Mouse (Mus musculus) embryonic facial prominence, embryonic 10.5 days (tissue): ENCODE results near the gene Acsm3. TPM values are rescaled to one million over a fixed set of nuclear protein-coding genes. Genes with fewer than 3 reads are reported as not detected.
A peak's percentile ranks its signal among the peaks of the same experiment; 100 is the strongest.

Source experiments
- DNase-seq: peaks from one replicate; pipeline ENCODE4 v3.0.0-alpha.2; 2017; ENCODE audit warnings: low spot score
- H3K27ac ChIP-seq: fragments of 300-500 bp; sonication (generic); replicated peaks from 2 replicates; pipeline ENCODE4 v1.5.1; 2016; ENCODE audit warnings: mild to moderate bottlenecking
- H3K27me3 ChIP-seq: fragments of 300-500 bp; sonication (generic); replicated peaks from 2 replicates; pipeline ENCODE4 v1.6.1; 2016; ENCODE audit warnings: low read depth, mild to moderate bottlenecking; ENCODE audit not compliant: poor library complexity, severe bottlenecking
- H3K36me3 ChIP-seq: fragments of 300-500 bp; sonication (generic); replicated peaks from 2 replicates; pipeline ENCODE4 v1.6.1; 2016; ENCODE audit warnings: mild to moderate bottlenecking, moderate library complexity
- H3K4me1 ChIP-seq: fragments of 300-500 bp; sonication (generic); 2 replicates; pipeline ENCODE4 v1.6.1; 2016
- H3K4me3 ChIP-seq: fragments of 300-500 bp; sonication (generic); 2 replicates; pipeline ENCODE4 v1.5.1; 2016; ENCODE audit warnings: mild to moderate bottlenecking, moderate library complexity
- H3K9me3 ChIP-seq: fragments of 300-500 bp; sonication (generic); 2 replicates; pipeline ENCODE4 v1.6.1; 2016; ENCODE audit warnings: mild to moderate bottlenecking
- WGBS: fragments of 180-500 bp; shearing (Covaris S2); methylation state at CpG from one replicate; pipeline ENCODE4 v1.1.7; 2016; 5-methylcytosine and 5-hydroxymethylcytosine counted together
- polyA plus RNA-seq: library from polyadenylated mRNA; unstranded; fragments of >200 nt; fragmentation: Nextera tagmentation; extraction: Ambion mirVana; gene quantifications from 2 replicates; pipeline ENCODE4 v1.2.1, GENCODE M21; 2016

Gene Acsm3
- polyA plus RNA-seq, 1 experiment from 2014 or later, result not detected

GRCm38 (mm10) chr7:119762166-119762697 is 1.5 kb downstream of the Acsm3 start:
- Histone ChIP-seq H3K4me3 (no peak overlapping the region), H3K27ac (no peak overlapping the region), H3K27me3 (no peaks in the 10 kb centered on the region), H3K4me1 (no peaks in the 10 kb centered on the region), H3K9me3 (no peaks in the 10 kb centered on the region), H3K36me3 (no peaks in the 10 kb centered on the region)
- 76% methylated on average over 4 of the region's 4 CpGs for WGBS
- DNase-seq, result no peak

DNA sequence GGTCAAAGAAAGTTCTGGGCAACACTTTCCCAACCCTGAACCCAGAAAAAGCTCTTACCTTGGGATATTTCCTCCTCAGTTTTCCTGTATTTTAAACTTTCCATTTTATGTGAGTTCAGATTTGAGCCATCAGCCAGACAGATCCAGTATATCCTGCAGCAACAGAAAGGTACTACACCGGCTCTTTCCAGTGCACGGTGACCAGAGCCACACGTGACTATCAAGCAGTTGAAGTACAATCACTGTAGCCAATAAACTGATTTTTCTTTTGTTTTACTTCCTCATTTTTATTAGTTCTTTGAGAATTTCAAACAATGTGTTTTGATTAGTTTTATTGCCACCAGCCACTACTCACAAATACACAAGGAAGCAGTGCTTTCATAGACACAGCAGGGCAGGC is 3.7 kb downstream of the Acsm3 start:
- H3K4me3 ChIP-seq, result no peak overlapping the region
- H3K36me3 ChIP-seq, result no peaks in the 10 kb centered on the region
- H3K9me3 ChIP-seq, result no peaks in the 10 kb centered on the region
- no peaks in the 10 kb centered on the region for H3K4me1 ChIP-seq
- H3K27me3 ChIP-seq, result no peaks in the 10 kb centered on the region
- 96% methylated on average over 3 of the region's 3 CpGs for WGBS
- no peak overlapping the region for H3K27ac ChIP-seq
- DNase-seq, result no peak

GRCm38 (mm10) chr7:119766996-119767395 is 6.3 kb downstream of the Acsm3 start:
- 82% methylated on average over 6 of the region's 6 CpGs for WGBS
- Histone ChIP-seq H3K9me3 (no peaks in the 10 kb centered on the region), H3K27me3 (no peaks in the 10 kb centered on the region), H3K4me1 (no peaks in the 10 kb centered on the region), H3K36me3 (no peaks in the 10 kb centered on the region), H3K4me3 (no peak overlapping the region), H3K27ac (no peak overlapping the region)
- DNase-seq, result no peak

- Histone ChIP-seq H3K4me3 (no peak overlapping the region), H3K36me3 (no peaks in the 10 kb centered on the region), H3K4me1 (no peaks in the 10 kb centered on the region), H3K27me3 (no peaks in the 10 kb centered on the region), H3K9me3 (no peaks in the 10 kb centered on the region), H3K27ac (no peak overlapping the region)
- 94% methylated on average over 8 of the region's 8 CpGs for WGBS
- no peak for DNase-seq
Measured at GRCm38 (mm10) chr7:119769895-119770294, 9.2 kb downstream of the Acsm3 start.

DNA sequence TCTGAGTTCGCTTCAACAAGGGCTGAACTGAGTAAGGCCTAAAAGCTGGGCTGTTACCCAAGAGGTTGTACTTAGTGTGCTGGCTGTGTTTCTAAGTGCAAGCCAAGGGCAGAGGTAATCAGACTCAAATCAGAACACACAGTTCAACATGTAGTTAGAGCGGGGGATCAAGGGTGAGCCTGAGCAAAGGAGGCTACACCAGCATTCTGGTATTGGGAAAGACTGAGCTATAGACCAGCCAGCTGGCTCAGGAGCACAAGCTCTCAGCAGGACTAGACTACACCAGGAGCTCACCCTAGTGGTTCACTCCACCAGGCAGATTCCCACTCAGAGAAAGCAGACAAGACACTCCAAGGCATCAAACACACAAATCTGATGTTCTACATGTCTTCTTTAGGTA is 22.7 kb downstream of the Acsm3 start:
- Histone ChIP-seq H3K9me3 (no peaks in the 10 kb centered on the region), H3K27ac (no peak overlapping the region), H3K36me3 (peaks cover 61% of the 10 kb centered on the region), H3K27me3 (no peaks in the 10 kb centered on the region), H3K4me3 (no peak overlapping the region), H3K4me1 (no peaks in the 10 kb centered on the region)
- 95% methylated on average over 2 of the region's 2 CpGs for WGBS
- DNase-seq, result no peak

GRCm38 (mm10) chr7:119784908-119785307 is 24.2 kb downstream of the Acsm3 start:
- no peak overlapping the region for H3K4me3 ChIP-seq
- H3K9me3 ChIP-seq, result no peaks in the 10 kb centered on the region
- H3K27me3 ChIP-seq, result no peaks in the 10 kb centered on the region
- 94% methylated on average over 5 of the region's 5 CpGs for WGBS
- no peak for DNase-seq
- H3K4me1 ChIP-seq, result no peaks in the 10 kb centered on the region
- no peak overlapping the region for H3K27ac ChIP-seq
- H3K36me3 ChIP-seq, result peaks cover 76% of the 10 kb centered on the region

- no peak overlapping the region for H3K27ac ChIP-seq
- no peak for DNase-seq
- no peak overlapping the region for H3K4me3 ChIP-seq
- peaks cover 75% of the 10 kb centered on the region for H3K36me3 ChIP-seq
- H3K9me3 ChIP-seq, result no peaks in the 10 kb centered on the region
- no peaks in the 10 kb centered on the region for H3K27me3 ChIP-seq
- peaks cover 10% of the 10 kb centered on the region for H3K4me1 ChIP-seq
- WGBS, result 90% methylated on average over 3 of the region's 3 CpGs
Measured at GRCm38 (mm10) chr7:119789024-119789423, 28.3 kb downstream of the Acsm3 start.

- Histone ChIP-seq H3K27me3 (no peaks in the 10 kb centered on the region), H3K9me3 (no peaks in the 10 kb centered on the region), H3K36me3 (peaks cover 35% of the 10 kb centered on the region), H3K4me1 (peaks cover 17% of the 10 kb centered on the region), H3K27ac (peak within 1 kb of the TSS; percentile 94), H3K4me3 (peak within 1 kb of the TSS; percentile 82)
- WGBS, result under 1% methylated on average over 53 of the region's 53 CpGs
- peak; percentile 96 for DNase-seq
Measured at GRCm38 (mm10) chr7:119793586-119794250, 33.0 kb downstream of the Acsm3 start, which contains the start of the genes Rexo5 and Eri2. Rexo5 (plus strand) TSS chr7:119794006. Eri2 (minus strand) TSS chr7:119794058.

- Histone ChIP-seq H3K4me3 (peak overlapping the region; percentile 82), H3K27ac (peak overlapping the region; percentile 94), H3K9me3 (no peaks in the 10 kb centered on the region), H3K4me1 (peaks cover 17% of the 10 kb centered on the region), H3K27me3 (no peaks in the 10 kb centered on the region), H3K36me3 (peaks cover 34% of the 10 kb centered on the region)
- 1% methylated on average over 21 of the region's 21 CpGs for WGBS
- DNase-seq, result no peak
Measured at GRCm38 (mm10) chr7:119794251-119794638, 33.5 kb downstream of the Acsm3 start.

- H3K36me3 ChIP-seq, result peaks cover 34% of the 10 kb centered on the region
- H3K4me3 ChIP-seq, result peak overlapping the region; percentile 82
- no peak overlapping the region for H3K27ac ChIP-seq
- H3K27me3 ChIP-seq, result no peaks in the 10 kb centered on the region
- DNase-seq, result no peak
- H3K4me1 ChIP-seq, result peaks cover 17% of the 10 kb centered on the region
- no peaks in the 10 kb centered on the region for H3K9me3 ChIP-seq
Measured at GRCm38 (mm10) chr7:119795311-119795710, 34.6 kb downstream of the Acsm3 start.

GRCm38 (mm10) chr7:119800488-119800887 is 39.8 kb downstream of the Acsm3 start:
- no peaks in the 10 kb centered on the region for H3K27me3 ChIP-seq
- H3K27ac ChIP-seq, result no peak overlapping the region
- WGBS, result 97% methylated on average over 3 of the region's 3 CpGs
- no peak for DNase-seq
- H3K9me3 ChIP-seq, result 0 out of 2 replicates have a peak, but pooled peaks cover 2% of the 10 kb centered on the region
- H3K4me1 ChIP-seq, result peaks cover under 1% of the 10 kb centered on the region; the same call in 1 of the 2 replicates
- H3K4me3 ChIP-seq, result no peak overlapping the region
- peaks cover 48% of the 10 kb centered on the region for H3K36me3 ChIP-seq

DNA sequence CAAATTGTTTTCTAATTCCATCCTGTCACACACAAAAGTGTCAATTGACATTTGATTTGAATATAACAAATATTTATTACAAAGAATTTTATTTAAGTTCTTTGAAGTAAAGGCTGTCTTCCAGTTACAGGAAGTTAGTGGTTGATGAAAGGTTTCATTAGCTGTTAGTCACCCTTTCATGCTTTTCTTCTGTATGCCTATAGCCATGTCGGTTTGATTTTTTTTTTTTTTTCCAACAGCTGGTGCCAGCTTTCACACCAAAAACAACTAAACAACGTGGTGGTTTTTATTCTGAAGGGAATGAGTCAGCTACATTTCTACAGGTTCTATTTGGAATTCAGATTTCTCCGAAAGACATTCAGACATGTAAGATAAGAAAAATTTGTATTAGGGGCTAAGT is 40.3 kb downstream of the Acsm3 start:
- no peaks in the 10 kb centered on the region for H3K27me3 ChIP-seq
- H3K36me3 ChIP-seq, result peaks cover 53% of the 10 kb centered on the region
- 0 out of 2 replicates have a peak, but pooled peaks cover 2% of the 10 kb centered on the region for H3K9me3 ChIP-seq
- DNase-seq, result no peak
- WGBS, result 88% methylated on average over 3 of the region's 3 CpGs
- no peak overlapping the region for H3K27ac ChIP-seq
- no peaks in the 10 kb centered on the region for H3K4me1 ChIP-seq
- H3K4me3 ChIP-seq, result no peak overlapping the region

- no peak for DNase-seq
- Histone ChIP-seq H3K9me3 (no peaks in the 10 kb centered on the region), H3K4me1 (no peaks in the 10 kb centered on the region), H3K27ac (no peak overlapping the region), H3K27me3 (no peaks in the 10 kb centered on the region), H3K36me3 (peaks cover 79% of the 10 kb centered on the region), H3K4me3 (no peak overlapping the region)
- 93% methylated on average over 5 of the region's 5 CpGs for WGBS
Measured at GRCm38 (mm10) chr7:119807396-119807795, 46.7 kb downstream of the Acsm3 start.
